Mouse (Mus musculus) bone marrow macrophage, adult 2 months (primary cell): ENCODE data around the gene Gpx6.

ENCODE experiments used
- CTCF ChIP-seq: IDR thresholded peaks from 2 replicates; pipeline ENCODE4 v1.5.1; 2012; ENCODE audit warnings: low read depth, mild to moderate bottlenecking, low read length, moderate library complexity
- POLR2A ChIP-seq: IDR thresholded peaks from 2 replicates; pipeline ENCODE4 v1.6.1; 2012; ENCODE audit warnings: mild to moderate bottlenecking, low read depth, low read length, borderline replicate concordance

GRCm38 (mm10) chr13:21262787-21263461 lies 49.0 kb upstream of the Gpx6 start:
- TF ChIP-seq CTCF (no peak), POLR2A (no peak)
